Mouse (Mus musculus): ENCODE results near the gene Lhfpl2.

Lhfpl2 gene

DNA sequence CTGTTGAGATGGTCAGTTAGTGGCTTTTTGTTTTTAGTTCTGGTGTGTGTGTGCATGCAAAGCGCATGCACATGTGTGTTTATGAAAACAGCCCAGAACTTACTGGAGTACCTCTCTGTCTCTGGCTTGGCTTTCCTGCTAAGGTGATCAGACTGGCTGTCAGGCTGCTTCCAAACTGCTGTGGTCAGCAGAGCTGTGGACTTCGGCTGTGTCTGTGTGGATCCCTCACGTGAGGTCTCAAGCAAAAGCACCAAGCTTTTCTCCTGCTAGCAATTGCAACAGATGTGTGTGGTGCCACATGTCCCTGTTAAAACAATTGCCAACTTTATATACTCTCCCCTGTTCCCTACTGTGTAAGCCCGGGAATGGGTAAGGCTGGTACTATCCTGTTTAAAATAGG lies 82.8 kb downstream of the Lhfpl2 start:
- no peak for DNase-seq (ENCODE audit: low read depth, low spot score)

DNA sequence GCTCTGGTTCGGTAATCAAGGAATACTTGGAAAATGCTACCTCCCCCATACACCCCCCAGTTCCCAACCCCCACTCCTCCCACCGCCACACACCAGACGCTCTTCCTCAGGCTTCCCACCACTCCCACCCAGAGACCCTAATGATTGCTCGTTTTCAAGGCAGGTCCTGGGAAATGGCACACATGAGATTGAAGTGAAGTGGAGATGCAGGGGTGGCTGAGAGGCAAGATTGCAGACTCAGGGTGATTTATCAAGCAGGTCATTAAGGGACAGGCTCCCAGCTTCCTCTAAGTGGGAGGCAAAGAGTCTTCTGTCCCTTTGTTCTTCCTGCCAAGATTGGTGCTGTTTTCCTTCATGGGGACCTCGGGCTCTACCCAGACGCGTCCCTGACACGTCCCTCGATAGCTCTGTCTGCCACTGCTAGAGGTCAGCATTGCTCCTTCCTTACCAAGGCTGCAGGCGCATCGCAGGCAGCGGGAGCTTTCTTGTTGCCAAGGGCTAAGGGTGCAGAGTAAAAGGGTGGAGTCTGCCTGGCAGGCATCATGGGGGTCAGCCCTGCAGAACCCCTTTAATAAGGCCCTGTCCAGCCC lies 85.6 kb downstream of the Lhfpl2 start:
- no peak for DNase-seq (ENCODE audit: low read depth, low spot score)

DNA sequence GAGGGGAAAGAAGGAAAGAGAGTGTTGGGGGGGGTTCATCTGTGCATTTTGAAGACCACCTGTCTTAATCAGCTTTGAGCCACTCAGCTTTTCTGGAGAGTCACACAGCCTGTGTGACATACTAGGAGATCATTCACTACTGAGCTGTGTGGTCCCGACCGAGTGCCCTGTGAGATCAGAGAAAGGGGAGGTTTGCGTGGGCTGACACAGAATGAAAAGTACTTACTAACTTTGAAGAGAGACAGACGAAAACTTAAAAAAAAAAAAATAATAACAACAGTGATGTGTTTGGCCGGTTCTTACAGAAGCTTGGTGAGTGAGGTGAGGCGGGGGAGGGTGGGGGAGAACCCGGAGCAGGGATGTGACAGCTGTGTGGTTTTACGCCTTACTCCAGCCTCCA lies 86.9 kb downstream of the Lhfpl2 start:
- no peak for DNase-seq (ENCODE audit: low read depth, low spot score)

DNA sequence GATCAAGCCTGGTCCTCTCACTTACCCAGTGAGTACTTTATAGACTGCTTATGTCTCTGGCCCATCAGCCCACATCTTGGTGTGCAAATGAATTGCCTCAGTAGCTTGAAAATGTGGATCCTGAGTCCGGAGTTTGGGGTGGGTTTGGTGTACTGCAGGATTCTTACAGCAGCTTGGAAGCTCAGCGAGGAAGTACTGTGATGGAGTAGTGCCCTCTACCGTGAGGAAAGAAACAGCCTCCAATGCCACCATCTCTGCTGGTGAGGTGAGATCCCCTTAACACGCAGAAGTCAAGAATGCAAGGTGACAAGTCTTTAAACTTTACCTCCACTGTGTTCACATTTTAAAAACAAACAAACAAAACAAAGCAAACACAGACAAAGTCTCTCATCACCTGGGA lies 89.7 kb downstream of the Lhfpl2 start:
- DNase-seq (ENCODE audit: low read depth, low spot score) = no peak

DNA sequence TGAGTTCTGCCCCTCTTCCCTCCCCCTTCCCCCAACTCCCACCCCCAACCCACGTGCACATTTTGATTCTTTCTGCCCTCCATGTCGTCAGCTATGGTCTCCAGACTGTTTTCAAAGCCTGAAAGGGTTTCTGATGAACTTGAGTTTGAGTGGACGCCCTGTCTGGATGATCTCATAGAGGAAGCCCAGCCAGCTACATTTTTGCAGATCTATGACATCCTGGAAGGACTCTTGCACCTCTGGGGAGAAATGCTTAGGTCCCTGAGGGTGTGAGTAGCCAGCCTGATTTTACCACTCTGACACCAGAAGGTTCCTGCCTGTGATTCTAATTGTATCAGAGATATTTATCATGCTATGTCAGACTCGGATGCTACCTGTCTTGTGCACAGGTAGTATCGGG lies 91.4 kb downstream of the Lhfpl2 start:
- no peak for DNase-seq (ENCODE audit: low read depth, low spot score)

DNA sequence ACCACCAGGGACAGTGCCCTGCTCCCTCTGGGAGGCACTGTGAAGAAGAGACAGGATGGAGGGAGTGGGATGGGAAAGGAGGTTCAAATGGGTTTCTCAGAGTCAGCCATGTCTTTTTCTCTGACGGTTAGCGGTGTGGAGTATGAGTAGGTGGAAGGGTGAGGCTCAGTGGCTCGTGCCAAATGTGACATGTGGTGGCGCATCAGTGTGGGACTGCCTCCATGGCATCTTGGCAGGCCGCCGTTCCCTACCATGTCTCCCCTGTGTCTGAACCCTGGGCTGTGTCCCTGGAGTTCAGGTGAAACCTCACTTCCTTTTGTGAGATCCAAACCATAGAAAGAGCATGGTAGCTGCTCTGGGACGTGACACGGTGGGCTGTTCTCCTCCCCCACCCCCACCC lies 92.2 kb downstream of the Lhfpl2 start:
- no peak for DNase-seq (ENCODE audit: low read depth, low spot score)

DNA sequence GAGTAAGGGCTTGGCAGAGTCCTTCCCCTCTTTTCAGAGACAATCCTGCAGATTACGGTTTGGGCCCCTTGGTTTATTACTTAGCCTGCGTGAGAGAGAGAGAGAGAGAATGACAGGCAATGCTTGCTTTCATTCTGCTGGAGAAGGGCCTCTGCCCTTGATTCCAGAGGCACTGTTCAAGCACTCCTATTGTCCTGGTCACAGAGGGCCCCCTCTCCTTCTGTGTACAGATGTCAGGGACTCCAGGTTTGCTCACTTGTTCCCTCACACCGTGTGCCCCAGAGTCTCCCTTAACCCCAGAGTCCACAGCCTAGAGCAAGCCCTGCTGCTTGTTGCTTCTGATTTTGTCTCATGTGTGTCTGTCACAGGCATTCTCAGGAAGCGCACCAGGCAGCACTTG lies 93.7 kb downstream of the Lhfpl2 start:
- no peak for DNase-seq (ENCODE audit: low read depth, low spot score)

DNA sequence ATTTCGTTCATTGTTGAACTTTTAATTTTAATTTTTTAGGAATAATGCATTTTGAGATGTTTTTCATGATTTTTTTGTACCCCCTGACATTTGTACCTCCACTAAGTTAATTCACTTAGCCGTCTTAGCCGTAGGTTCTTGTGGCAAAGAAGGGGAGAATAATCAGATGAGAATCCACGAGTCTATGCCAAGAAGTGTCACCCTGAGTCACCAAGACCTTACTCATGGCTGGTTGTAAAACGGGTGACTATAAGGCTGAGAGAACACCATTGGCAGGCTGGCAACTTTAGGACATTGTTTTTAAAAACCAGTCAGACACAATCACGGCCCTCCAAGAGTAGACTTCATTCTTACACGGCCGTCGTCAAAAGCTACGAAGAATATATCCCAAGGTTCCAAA lies 95.2 kb downstream of the Lhfpl2 start:
- DNase-seq (ENCODE audit: low read depth, low spot score) = no peak

DNA sequence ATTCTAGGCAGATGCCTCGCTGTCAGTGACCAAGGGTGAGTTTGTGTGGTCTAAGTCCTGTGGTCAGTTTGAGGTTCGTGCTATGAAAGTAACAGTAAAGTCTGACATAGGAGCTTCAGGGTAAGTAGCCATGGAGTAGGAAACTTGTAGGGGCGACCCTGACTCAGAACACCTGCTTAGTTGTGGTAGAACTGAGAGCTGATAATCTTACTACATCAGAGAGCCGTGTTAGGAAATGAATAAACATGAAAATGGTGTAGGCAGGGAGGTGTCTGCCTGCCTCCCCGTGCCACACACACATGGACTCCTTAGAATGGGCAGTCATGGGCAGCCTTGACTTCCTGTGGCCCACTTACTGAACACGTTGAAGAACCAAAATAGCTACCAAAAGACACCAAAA lies 96.1 kb downstream of the Lhfpl2 start:
- no peak for DNase-seq (ENCODE audit: low read depth, low spot score)

DNA sequence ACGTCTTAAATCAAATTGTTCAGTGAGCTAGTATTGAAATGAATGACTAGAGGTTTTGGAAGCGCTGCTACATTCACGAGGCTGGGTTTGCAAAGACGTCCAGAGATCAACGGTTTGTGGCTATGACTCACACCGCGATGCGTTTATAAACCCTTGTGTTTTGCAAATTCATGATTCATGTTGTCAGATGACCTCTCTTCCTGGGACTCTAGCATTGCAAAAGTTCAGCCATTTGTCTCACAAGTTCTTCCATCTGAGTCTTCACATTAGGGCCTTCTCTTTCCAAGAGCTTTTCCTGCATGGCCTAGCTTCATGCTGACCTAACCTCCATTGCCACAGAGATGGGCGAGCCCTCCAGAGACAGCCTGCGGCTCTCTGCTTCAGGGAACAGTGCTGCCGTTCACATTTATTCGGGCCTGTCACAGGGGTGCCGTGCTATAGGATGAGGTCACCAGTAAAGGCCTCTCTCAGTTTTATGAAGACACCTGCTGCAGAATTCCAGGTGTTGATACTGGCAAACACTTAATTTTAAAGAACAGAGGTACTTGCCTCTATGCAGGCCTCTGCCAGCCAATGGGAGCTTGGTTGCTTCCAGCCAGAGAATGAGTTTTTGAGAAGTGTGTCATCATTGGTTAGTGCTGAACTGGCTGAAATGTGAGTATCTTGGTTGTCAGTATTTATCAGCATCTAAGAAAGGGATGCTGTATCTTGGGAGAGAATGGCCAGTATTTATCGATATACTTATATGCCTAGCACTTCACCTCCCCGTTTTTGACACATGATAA lies 97.1 kb downstream of the Lhfpl2 start:
- DNase-seq (ENCODE audit: low read depth, low spot score) = no peak

DNA sequence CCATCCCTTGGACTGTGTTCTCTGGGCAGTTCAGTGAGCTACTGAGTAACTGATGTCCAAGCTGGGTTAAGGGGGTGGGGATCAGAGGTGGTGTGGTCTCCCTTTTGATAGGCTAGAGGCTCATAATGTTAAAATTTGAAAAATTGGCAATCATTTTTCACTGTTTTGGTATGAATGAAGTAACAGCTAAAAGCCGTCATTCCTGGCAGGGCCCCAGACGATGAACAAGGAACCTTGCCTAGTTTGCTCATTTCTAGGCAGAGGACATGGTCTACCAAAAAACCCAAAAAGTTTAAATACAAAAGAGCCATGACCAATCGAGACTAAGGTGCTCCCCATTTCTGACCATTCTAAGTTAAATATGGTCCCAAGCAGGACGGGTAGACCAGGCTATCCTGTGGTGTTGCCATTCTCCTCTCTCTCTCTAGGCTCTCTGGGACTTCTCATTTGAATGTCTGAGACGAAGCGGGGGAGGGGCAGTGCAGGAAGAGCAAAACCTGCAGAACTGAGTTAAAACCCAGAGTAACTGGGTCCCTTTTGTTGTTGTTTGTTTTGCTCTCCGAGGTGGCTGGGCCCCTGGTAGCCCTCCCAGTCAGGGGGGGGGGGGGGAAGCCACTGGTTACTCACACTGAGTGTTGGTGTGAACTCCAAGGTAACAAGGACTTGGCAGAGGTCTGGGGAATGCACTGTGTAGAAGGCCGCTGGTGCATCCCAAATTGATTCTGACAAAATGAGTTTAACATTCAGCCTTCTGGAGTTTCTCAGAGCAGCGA lies 98.2 kb downstream of the Lhfpl2 start:
- no peak for DNase-seq (ENCODE audit: low read depth, low spot score)

DNA sequence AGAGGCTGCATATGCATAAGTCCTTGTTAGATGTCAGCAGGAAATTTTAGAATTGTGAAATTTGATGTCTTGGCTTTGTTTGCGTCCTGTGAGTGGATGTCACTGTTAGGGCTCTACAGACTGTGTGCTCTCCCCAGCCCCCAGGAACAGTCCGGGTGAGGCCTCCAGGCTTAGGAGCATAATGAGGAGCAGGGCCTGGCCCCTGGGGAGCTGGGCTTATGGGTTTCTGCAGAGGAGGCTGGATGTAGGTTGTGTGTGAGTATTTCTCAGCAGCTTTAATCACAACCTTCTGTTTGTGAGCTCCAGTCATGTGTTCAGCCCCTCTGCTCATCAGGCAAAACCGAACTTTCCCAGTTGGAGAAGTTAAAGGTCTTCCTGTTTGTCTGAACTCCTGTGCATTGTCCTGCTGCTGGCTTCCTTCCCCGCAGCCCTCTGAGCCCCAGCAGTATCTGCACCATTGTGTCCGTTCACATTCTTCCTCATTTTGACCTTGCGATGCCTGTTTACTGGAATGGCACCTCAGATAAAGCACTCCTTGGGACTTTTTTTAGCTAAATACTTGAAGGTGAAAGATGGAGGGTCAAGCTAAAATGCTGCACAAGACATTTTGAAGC lies 101.4 kb downstream of the Lhfpl2 start:
- peak; percentile 72 for DNase-seq (ENCODE audit: low read depth, low spot score)

DNA sequence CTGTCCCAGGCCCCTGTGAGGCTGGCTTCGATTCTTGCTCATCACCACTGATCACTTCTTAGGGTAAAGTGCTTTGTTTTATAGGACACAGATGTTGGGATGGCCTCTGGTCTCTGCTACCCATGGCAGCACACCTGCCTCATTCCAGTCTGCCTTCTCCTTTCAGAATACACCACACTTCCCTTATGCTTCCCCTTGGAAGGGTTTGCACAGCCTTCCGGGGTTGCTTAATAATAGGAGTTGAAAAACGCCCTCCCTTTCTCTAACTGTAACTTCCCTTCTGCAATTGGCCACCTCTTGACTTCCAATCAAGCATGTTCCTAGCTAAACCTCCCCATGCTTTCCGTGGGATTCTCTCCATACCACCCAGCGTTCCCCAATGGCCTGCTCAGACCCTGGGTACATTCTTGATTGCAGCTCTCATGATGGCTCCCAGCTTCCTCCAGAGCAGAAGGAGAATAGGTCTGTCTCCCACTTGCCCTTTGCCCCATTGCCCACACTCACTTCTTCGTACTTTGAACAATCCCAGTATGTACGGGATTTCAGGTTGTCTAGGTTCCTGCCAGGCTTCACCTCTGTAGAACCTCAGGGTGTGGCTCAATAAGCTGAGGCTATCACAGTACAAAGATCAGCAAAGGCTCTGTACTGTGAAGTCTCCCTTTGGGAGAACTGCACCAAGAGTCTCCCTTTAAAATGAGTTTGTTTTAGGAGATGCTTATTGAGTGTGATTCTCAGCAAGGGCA lies 102.1 kb downstream of the Lhfpl2 start:
- no peak for DNase-seq (ENCODE audit: low read depth, low spot score)

DNA sequence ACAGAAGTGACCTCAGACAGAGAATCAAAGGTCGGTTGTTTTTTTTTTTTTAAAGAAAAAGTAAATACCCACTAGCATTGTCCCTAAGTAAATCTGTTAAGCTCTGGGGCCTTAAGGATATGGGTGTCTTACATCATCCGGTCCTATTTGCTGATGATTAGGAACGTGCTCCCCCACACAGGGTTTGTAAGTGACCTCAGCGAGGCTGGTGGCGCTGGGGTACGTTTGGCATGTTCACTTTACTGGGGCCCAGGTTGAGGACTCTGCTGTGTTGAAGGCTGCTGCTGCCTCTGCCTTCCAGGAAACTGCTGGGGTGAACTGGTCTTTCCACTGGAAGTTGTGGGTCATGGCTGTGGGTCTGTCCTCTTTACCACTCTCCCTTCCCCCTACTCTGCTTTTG lies 106.9 kb downstream of the Lhfpl2 start:
- DNase-seq (ENCODE audit: low read depth, low spot score) = no peak

DNA sequence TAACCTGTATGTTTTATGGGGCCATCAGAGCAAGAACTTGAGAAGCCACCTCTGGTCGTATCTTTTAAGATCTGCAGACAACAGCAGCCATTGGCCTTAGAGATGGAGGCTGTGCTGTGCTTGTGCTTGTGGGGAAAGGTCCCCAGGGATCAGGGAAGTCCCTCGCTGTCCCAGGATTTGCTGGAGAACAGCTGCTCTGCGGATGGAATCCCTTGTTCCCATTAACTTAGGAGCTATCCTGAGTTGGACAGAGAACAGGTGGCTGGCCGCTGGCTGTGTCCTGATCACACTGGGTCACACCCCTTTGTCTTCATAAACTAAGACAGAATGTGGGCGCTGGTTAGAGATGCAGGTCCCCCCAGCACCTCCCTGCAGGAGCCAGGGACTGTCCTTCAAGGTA lies 110.7 kb downstream of the Lhfpl2 start:
- no peak for DNase-seq (ENCODE audit: low read depth, low spot score)

DNA sequence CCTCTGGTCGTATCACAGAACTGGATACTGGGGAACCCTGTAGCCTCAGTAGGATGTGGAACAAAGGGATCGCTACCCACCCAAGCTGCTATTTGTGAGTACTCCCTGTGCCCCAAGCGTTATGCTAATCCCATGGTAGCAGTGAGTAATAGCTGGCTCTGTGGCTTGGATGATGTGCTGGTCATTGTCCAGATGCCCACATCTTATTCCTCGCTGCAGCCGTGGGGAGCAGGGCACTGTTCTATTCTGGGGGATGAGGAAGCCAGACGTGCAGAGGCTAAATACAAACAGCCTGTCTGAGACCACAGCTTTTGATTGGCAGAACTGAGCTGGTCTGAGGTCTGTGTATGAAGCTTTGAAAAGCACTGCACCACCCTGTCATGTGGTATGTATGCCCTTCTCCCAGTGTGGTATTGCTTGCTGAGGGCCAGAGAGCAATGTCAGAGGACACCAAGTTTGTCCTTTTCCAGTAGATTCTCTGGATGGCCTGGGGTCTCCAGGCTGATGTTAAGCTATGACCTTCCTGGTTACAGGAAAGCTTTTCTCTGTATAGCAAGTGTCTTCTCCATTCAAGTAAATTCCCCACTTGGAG lies 111.8 kb downstream of the Lhfpl2 start:
- no peak for DNase-seq (ENCODE audit: low read depth, low spot score)

DNA sequence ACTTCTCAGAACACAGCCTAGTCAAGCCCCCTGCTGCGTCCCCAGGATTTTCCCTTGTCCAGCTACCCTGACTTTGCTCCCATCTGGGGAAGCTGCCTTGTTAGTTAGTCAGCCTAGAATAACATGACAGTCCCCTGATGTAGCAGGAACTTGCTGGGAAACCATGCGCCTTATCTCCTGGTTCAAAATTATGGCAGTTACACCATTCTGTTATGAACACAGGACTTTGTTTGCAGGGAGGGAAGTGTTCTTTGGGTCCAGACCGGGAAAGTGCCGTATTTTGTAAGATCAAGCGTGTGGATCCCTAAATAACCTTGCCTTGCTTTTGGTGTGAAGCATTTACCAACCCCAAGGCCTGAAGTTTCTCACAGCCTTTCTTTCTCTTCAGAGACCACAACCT lies 114.0 kb downstream of the Lhfpl2 start:
- DNase-seq (ENCODE audit: low read depth, low spot score) = no peak

DNA sequence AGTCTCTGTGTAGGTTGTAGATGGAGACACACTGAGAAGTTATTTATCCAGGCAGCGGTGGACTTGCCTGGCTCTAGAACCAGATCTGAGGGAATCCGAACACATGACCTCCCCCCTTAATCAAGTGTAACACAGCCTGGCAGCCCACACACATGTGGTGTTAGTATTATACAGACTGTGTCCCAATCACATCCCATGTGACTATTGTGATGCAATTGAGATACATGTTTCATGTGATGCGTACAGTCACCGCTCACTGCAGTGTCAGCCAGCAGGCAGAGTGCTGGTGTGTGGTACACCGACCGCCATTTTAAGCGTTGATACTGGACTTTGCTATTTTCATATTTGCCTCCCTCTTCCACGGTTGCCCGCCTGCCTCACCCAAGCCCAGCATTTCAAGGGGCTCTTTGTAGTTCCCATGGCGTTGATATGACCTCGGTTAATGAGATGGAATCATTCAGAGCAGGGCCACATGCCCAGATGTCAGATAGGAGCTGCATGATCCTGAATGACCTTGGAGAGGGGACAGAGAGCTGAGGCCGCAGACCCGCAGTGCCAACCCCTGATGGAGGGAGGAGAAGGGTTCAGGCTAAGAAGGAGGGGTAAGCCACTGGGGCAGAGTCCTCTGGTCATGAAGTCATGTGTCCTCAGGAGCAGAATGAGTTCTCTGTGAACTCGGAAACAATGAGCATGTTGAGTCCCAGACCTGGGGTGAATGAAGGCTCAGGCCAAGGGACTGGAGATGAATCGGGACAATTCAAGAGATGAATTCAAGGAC lies 115.1 kb downstream of the Lhfpl2 start:
- no peak for DNase-seq (ENCODE audit: low read depth, low spot score)

DNA sequence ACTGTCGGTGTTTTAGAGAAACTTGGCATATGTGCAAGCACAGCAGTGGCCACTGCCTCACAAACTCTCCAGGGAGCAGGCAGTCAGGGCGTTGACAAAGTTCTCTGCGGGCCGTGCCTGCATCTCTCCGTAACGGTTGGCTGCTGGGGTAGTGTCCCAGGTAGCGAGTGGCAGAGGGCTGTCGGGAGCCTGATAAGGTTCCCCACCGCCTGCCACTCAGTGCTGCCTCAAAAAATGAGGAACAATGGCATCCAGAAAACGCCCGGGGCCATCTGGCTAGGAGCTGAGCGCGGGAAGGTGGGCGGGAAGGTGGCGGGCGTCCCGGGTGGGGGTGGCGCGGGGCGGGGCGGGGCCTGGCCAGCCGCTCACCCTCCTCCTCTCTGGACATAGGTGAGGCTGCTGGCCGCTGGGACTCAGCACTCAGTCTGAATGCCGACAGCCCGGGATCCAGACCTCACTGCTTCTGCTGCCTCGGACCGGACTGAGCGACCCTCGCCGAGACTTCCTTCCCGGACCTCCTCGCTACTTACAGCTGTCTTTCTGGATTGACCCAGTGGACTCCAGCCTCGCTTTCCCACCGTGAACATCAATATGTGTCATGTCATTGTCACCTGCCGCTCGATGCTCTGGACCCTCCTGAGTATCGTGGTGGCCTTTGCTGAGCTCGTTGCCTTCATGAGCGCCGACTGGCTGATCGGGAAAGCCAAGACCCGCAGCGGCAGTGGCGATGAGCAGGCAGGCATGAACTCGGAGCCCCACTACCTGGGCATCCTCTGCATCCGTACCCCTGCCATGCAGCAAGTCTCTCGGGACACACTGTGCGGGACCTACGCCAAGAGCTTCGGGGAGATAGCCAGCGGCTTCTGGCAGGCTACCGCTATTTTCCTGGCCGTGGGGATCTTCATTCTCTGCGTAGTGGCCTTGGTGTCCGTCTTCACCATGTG lies 116.3 kb downstream of the Lhfpl2 start:
- peak; percentile 48 for DNase-seq (ENCODE audit: low read depth, low spot score)

All from forelimb bud, embryonic 11.5 days (tissue).